Mouse (Mus musculus) adrenal gland, postnatal 10 days (tissue): ENCODE measurements around the gene Hist3h2a. TPM values are rescaled to one million over a fixed set of nuclear protein-coding genes. Genes with fewer than 3 reads are reported as not detected.

Experiments used
- DNase-seq: peaks from one replicate; pipeline ENCODE4 v3.0.0; 2021; ENCODE audit warnings: mixed read lengths
- total RNA-seq, 2 experiments: library from RNA; stranded (reverse); gene quantifications; 2 replicates each; pipeline ENCODE4 v1.2.3; 2021

The Hist3h2a gene
- total RNA-seq, 2 experiments from 2014 or later: 30.8 to 37.5 TPM

GRCm38 (mm10) chr11:58969027-58969426 is 14.5 kb downstream of the Hist3h2a start:
- no peak for DNase-seq

GRCm38 (mm10) chr11:58969659-58970058 is 15.2 kb downstream of the Hist3h2a start:
- DNase-seq: no peak

GRCm38 (mm10) chr11:58970831-58971530 is 16.5 kb downstream of the Hist3h2a start:
- DNase-seq: no peak

GRCm38 (mm10) chr11:58971796-58972195 is 17.3 kb downstream of the Hist3h2a start:
- DNase-seq: no peak

GRCm38 (mm10) chr11:58974414-58974813 is 19.9 kb downstream of the Hist3h2a start:
- DNase-seq: no peak

GRCm38 (mm10) chr11:58977150-58977549 is 22.7 kb downstream of the Hist3h2a start:
- peak; percentile 55 for DNase-seq

GRCm38 (mm10) chr11:58977607-58978026 is 23.1 kb downstream of the Hist3h2a start:
- no peak for DNase-seq

- peak; percentile 78 for DNase-seq
Measured at GRCm38 (mm10) chr11:58978027-58978705, 23.7 kb downstream of the Hist3h2a start, which contains the start of gene Trim11. Trim11 (plus strand) TSS chr11:58978093.

- no peak for DNase-seq
Measured at GRCm38 (mm10) chr11:58978706-58979030, 24.2 kb downstream of the Hist3h2a start.

GRCm38 (mm10) chr11:58979183-58979582 is 24.7 kb downstream of the Hist3h2a start:
- DNase-seq: no peak

- peak; percentile 49 for DNase-seq
Measured at GRCm38 (mm10) chr11:58979661-58980060, 25.2 kb downstream of the Hist3h2a start.

- DNase-seq: peak; percentile 53
Measured at GRCm38 (mm10) chr11:58980381-58980990, 26.0 kb downstream of the Hist3h2a start.

- DNase-seq: peak; percentile 61
Measured at GRCm38 (mm10) chr11:58981541-58982447, 27.3 kb downstream of the Hist3h2a start.

- DNase-seq: no peak
Measured at GRCm38 (mm10) chr11:58982471-58983097, 28.1 kb downstream of the Hist3h2a start.

GRCm38 (mm10) chr11:58983691-58984341 is 29.3 kb downstream of the Hist3h2a start:
- DNase-seq: no peak

- no peak for DNase-seq
Measured at GRCm38 (mm10) chr11:58984657-58985056, 30.2 kb downstream of the Hist3h2a start.

- peak; percentile 51 for DNase-seq
Measured at GRCm38 (mm10) chr11:58985299-58985917, 30.9 kb downstream of the Hist3h2a start.

GRCm38 (mm10) chr11:58989166-58989565 is 34.7 kb downstream of the Hist3h2a start:
- DNase-seq: no peak

- DNase-seq: no peak
Measured at GRCm38 (mm10) chr11:58990141-58990540, 35.7 kb downstream of the Hist3h2a start.

- peak; percentile 34 for DNase-seq
Measured at GRCm38 (mm10) chr11:58990794-58991193, 36.3 kb downstream of the Hist3h2a start.

- DNase-seq: no peak
Measured at GRCm38 (mm10) chr11:58991911-58992310, 37.4 kb downstream of the Hist3h2a start.
